Mouse (Mus musculus): Measurements from ENCODE around the gene Nrxn2.

- no peak for TF ChIP-seq POLR2A (IDR thresholded peaks at IDR 0.05; ENCODE audit: borderline replicate concordance, extremely low read depth, low read depth, low read length)
- TF ChIP-seq CTCF (IDR thresholded peaks at IDR 0.05; ENCODE audit: insufficient read depth, low read length) = no peak
Observed at GRCm38 (mm10) chr19:6543518-6543917, 125.0 kb downstream of the Nrxn2 start.

Data from lung, adult 2 months (tissue).